Mouse (Mus musculus) right cerebral cortex, postnatal 36 days (tissue): ENCODE data around the gene Lysmd3.

Experiments
- DNase-seq, 2 experiments: peaks; one replicate each; pipeline ENCODE4 v3.0.0; 2022; ENCODE audit warnings: low spot score in 2 of 2, mixed read lengths in 1 of 2

Lysmd3 gene

DNA sequence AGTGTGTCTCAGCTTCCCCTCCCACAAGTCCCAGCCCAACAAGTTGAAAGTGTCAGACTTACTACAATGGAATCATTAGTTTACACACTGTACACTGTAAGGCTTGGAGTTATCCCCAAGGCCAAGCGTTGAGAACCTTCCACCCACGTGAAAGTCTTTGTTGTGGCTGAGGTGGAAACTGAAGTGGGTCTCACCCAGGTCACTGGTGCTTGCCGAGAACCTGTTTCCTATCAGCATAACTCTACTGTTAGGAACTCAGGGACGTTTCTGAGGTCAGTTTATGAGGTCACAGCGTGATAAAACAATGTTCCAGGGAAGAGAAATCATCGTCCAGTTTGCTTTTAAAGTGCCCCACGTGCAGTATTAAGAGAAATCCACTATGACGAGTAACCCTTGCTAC lies 17.9 kb downstream of the Lysmd3 start:
- no peak for DNase-seq

DNA sequence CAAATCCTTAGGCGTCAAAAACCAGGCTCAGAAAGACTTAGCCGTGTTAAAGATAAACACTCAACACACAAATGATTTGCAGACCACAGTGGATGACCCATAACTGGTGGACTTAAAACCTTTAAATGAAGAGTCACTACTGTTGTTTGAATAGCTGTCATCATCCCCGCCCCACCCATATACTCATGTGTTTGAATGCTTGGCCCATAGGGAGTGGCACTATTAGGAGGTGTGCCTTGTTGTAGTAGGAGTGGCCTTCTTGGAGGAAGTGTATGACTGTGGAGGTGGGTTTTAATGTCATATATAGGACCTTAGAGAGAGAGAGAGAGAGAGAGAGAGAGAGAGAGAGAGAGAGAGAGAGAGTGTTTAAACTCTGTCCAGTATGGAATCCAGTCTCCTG lies 25.6 kb downstream of the Lysmd3 start:
- no peak for DNase-seq

DNA sequence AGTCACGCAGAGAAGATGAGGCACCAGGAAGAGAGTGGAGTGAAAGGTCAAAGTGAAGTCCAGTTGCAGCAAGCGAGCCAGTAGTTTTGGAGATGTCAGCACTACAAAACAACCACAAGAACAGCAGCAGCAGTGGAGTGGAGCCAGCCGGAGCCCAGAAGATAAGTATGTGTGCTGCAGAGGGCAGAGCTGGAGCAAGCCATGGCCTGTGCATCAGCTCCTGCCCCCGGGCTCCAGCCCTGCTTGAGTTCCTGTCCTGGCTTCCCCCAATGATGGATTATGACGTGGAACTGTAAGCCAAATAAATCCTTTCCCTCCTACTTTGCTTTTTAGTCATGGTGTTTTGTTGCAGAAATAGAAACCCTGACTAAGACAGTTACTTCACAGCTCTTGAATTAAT lies 26.8 kb downstream of the Lysmd3 start:
- DNase-seq, result no peak

DNA sequence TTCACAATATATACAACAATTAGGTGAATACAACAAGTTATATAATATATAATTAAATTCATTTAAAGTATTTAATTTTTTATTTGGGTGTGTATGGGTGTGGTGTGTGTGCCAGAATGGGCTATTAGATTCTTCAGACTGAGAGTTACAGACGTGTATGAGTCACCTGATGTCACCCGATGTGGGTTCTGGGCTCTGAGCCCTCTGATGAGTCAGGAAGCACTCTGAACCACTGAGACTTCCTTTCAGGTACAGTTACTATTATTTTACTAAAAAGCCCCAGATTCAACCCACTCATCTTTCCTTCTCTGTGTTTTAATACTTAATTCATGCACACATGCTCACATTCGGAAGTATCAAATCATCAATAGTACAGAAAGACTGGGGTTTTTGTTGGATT lies 27.4 kb downstream of the Lysmd3 start:
- no peak for DNase-seq

DNA sequence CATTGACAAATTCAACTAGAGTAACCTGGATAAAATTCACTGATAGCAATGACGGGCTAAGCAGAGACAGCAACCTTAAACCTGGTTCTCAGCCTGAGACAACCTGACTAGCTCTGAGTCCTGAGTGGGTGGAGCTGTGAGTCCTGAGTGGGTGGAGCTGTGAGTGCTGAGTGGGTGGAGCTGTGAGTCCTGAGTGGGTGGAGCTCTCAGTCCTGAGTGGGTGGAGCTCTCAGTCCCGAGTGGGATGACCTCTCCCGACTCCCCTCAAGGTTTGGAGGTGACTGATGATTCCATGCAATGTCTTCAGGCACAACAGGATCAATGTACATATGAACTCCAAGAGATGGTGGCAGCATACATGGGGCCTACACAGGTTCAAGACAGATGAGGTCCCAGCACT lies 32.1 kb downstream of the Lysmd3 start:
- DNase-seq, result no peak

DNA sequence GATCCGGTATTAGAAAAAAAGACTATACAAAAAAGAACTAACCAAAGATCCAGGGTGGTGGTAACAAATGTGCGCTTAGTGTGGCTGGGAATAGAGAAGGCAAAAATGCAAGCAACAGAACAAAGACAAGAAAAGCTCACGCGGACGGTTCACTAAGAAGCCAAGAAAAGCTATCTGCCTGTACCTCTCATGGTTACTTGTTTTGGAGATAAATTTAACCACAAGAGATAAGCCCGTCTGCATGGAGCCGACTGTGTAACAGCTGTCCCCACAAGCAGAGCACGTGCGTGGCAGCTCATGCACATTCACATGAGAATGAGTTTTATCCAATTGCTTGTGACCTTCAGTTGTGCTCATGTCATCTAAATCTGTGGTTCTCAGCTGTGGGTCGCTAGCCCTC lies 33.0 kb downstream of the Lysmd3 start:
- no peak for DNase-seq

DNA sequence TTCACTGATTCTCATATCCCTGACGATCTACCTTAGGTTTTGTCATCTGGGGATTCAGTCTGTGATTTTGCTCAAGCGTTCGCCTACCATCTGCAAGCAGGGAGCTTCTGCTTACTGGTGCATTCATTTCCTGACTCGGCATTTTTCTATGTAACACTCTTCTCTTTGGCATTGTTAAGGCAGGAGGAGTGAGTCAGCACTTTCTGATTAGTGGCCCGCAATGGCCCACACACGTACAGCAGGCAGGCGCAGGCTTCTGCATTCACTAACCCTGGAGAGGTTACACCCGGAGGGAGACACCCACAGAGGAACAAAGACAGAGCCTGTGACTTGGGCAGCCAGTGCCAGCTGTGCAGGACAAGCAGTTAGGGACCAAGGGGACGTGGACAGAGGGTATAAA lies 34.1 kb downstream of the Lysmd3 start:
- no peak for DNase-seq

DNA sequence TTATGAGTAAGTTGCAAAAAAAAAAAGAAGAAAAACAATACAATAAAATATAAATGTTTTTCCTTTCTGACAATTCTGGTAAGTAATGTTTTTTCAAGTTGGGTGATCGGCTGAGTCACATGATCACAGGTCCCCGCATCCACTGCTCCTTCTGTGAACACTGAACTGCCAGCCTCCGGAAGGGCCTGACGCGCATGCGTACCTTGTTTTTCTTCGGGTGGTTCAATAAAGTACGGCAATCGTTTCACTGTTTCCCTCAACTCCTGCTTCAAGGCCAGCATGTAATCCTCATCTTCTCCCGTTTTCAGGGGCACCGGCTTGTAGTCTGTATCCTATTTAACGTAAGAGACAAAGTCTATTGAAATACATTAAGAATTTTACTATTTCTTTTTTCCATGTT lies 37.0 kb downstream of the Lysmd3 start:
- DNase-seq, result no peak

DNA sequence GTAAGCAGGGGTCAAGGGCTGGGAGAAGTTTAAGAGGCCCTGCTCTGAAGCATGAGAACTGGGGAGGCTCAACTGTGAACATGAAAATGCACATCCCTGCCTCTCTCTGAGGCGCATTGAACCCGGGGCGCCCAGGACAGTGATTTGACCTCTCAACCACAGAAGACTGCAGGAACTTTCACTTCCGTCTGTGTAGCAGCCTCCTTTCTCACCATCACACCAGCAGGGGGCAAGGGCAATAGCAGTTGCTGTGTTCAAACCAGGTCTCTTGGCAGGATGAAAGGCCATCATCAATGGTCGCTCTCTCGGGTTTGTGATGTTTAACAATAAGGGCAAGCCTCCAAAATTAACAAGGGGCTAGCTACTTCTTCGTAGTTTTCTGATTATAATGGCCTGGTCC lies 45.7 kb downstream of the Lysmd3 start:
- DNase-seq, result no peak

DNA sequence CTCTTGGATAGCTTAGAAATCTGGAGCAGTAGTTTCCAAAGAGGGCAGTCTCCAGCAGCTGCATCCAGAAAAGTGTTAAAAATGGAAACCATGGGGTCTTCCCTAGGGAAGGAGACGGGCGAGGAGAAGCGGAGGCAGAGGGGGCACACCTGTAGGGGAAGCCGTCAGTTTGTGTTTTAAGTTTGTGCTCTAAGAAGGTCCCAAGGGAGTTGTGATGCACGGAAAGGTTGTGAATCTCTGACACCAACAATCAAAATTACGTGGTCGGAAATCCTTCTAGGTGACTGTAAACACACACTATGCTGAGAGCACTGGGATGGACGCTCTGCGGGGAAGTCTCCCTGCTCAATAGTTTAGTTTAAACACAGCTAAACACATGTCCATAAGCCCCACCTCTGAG lies 46.2 kb downstream of the Lysmd3 start:
- DNase-seq, result no peak

DNA sequence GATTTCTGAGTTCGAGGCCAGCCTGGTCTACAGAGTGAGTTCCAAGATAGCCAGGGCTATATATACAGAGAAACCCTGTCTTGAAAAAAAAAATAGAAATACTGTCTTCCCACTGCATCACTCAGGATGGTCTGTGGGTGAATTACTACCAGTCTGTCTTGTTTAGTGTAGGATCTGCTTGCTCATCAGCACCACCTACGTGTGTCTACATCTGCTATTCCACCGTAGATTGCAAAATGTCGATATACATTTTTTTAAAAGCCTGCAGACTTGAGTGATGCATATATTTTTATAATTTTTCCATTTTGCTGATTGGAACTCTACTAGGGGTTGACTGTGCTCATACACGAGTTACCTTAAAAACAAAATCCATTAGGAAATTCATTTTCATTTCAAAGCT lies 48.8 kb downstream of the Lysmd3 start:
- no peak for DNase-seq

DNA sequence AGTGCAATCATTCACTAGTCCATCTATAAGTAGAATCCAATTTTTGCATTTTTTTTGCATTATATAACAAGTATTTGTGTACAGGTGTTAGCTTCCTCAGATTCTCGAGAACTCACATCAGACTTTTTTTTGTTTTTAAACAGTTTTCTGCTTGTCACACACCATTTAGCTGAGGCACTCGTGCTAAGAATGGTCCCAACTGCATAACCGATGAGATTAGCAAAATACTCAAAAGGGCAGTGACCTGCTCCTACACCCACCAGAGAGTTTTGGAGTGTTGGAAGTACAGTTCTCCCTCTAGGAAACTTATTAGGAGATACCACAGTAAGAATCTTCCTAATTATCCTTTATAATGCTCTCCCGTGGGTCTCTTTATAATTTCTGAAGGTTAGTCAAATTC lies 52.3 kb downstream of the Lysmd3 start:
- DNase-seq, result no peak

DNA sequence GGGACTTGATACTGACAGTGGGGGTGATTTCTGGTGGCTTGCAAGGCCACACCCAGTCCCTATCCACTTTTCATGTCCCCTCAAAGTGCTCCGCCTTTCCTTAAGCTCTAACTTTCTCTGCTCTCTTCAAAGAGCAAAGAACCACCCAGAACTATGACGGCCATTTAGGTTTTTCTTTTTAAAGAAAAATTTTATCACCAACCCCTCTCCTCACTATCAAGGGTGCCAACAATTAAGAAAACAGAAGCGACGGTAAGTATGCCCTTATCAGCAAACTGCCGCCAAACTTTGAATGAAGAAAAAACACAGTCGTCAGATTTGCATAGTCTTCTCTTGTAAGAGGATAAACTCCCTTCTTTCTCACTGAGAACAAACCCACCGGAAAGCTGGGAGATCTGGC lies 52.8 kb downstream of the Lysmd3 start:
- no peak for DNase-seq

DNA sequence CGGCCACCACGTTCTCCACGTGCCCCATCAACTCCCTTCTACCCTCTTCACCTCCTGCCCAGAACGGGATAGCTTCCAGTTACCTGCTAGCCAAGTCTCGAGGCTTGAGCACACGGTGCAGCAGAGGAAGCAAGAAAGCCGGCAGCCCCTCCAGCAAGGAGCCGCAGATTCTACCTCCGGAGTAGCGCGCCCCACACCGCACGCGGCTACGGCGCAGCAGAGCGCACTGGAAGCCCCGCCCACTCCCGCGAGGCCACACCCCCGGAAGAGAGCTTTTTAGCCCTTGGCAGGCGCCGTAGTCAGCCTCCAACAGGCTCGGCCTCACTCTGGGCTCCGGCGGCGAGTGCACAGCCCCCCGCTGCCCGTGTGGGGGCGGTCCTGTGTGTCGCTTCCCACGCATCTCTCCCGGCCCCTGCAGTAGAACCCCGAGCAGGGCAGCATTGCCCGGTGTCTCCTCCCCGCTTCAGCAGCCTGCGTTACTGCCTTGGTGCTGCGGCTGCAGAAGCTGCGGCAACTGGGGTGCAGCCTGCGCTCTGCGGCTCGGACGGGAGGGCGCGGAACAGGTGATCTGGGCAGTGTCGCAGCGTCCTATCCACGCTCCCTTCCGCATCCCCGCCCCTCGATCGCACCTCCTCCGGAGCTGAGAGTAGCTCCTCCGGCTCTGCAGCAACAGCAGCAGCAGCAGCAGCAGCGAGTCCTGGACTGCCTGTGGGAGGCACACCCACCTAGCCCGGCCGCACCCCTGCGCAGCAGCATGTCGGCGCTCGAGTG lies 53.5 kb downstream of the Lysmd3 start, which contains the start of the genes Polr3g and Mblac2:
Gene Polr3g, minus strand, starts transcription at position 239 of the 771 bp plus-strand sequence.
Gene Mblac2, plus strand, starts transcription at position 567 of the 771 bp plus-strand sequence.
- peak; percentile 89 to 91 for DNase-seq

DNA sequence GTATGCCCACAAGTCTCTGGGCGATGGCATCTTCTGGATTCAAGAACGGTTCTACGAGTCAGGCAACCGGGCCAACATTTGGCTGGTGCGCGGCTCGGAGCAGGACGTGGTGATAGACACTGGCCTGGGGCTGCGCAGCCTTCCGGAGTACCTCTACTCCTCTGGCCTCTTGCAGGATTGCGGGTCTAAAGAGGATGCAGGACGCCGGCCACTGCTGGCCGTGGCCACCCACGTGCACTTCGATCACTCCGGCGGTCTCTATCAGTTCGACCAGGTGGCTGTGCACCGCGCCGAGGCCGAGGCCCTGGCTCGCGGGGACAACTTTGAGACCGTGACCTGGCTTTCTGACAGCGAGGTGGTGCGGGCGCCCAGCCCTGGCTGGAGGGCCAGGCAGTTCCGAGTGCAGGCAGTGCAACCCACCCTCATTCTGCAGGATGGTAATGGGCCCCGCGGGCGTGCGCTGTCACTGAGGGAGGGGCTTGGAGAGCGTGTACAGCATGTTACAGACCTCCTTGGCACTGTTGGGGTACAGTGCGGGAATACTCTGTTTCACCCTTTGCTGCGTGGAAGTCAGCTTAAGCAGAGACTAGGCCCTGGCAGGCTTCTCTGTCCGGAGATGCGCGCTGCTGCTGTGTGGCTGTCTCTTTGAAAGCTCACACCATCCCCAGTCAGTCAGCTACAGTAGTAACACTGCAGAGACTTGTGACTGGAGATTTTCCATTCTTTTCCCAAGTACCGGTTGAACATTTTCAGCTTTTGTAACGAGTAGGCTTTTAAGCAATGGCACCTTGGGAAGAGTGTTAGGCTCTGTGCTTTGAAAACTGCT lies 54.3 kb downstream of the Lysmd3 start:
- DNase-seq, result no peak

DNA sequence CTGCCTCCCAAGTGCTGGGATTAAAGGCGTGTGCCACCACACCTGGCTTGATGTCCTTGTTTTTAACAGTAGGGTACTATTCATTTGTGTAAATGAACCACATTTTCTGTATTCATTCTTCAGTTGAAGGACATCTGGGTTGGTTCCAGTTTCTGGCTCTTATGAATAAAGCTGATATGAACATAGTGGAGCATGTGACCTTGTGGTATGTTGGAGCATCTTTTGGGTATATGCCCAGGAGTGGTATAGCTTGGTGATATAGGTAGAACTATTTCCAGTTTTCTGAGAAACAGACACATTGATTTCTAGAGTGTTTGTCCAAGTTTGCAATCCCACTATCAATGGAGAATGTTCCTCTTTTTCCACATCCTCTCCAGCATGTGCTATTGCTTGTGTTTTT lies 56.4 kb downstream of the Lysmd3 start:
- DNase-seq, result no peak
